Mouse (Mus musculus) lung, adult 2 months (tissue): ENCODE measurements around the gene Bcat2. TPM values are rescaled to one million over a fixed set of nuclear protein-coding genes. Genes with fewer than 3 reads are reported as not detected.
A peak's percentile ranks its signal among the peaks of the same experiment; 100 is the strongest.

Source experiments
- DNase-seq: peaks from one replicate; pipeline ENCODE4 v3.0.0; 2022
- H3K4me1 ChIP-seq: fragments of 200-500 bp; 2 replicates; pipeline ENCODE4 v1.6.1; 2011; ENCODE audit warnings: low read length; ENCODE audit not compliant: control insufficient read depth, insufficient read depth
- H3K4me3 ChIP-seq: fragments of 200-500 bp; replicated peaks from 2 replicates; pipeline ENCODE3; 2011; ENCODE audit warnings: low read depth, mild to moderate bottlenecking, control low read depth, low read length; ENCODE audit errors: extremely low read depth
- CTCF ChIP-seq: fragments of 200-500 bp; IDR thresholded peaks from 2 replicates; pipeline ENCODE4 v1.5.1; 2011; ENCODE audit warnings: mild to moderate bottlenecking, low read length, control low read depth; ENCODE audit not compliant: insufficient read depth
- POLR2A ChIP-seq: fragments of 200-500 bp; IDR thresholded peaks from 2 replicates; pipeline ENCODE4 v1.6.1; 2011; ENCODE audit warnings: low read depth, mild to moderate bottlenecking, control low read depth, low read length, borderline replicate concordance; ENCODE audit errors: extremely low read depth
- WGBS: fragments of 180-500 bp; shearing (Covaris S2); methylation state at CpG from one replicate; pipeline ENCODE4 v1.1.7; 2018; 5-methylcytosine and 5-hydroxymethylcytosine counted together
- polyA plus RNA-seq: library from polyadenylated mRNA; depleted of rRNA; stranded (reverse); fragments of >200 nt; gene quantifications from 2 replicates; pipeline ENCODE4 v1.2.3, GENCODE M21; 2012

Bcat2 gene
- polyA plus RNA-seq, 1 experiment: 44.2 TPM

- H3K4me3 ChIP-seq: no peak overlapping the region
- H3K4me1 ChIP-seq: no peaks in the 10 kb centered on the region
- DNase-seq: no peak
- TF ChIP-seq POLR2A (no peak), CTCF (no peak)
- WGBS: 89% methylated on average over 16 of the region's 16 CpGs
Observed at GRCm38 (mm10) chr7:45549641-45550436, 20.1 kb upstream of the Bcat2 start.

- 66% methylated on average over 11 of the region's 11 CpGs for WGBS
- DNase-seq: no peak
- Histone ChIP-seq H3K4me3 (no peak overlapping the region), H3K4me1 (no peaks in the 10 kb centered on the region)
- TF ChIP-seq CTCF (no peak), POLR2A (no peak)
Observed at GRCm38 (mm10) chr7:45550821-45551511, 19.0 kb upstream of the Bcat2 start.

- H3K4me1 ChIP-seq: no peaks in the 10 kb centered on the region
- no peak for TF ChIP-seq POLR2A
- TF ChIP-seq CTCF: no peak
- WGBS: 80% methylated on average over 8 of the region's 8 CpGs
- no peak overlapping the region for H3K4me3 ChIP-seq
- no peak for DNase-seq
Observed at GRCm38 (mm10) chr7:45551512-45551883, 18.5 kb upstream of the Bcat2 start.

GRCm38 (mm10) chr7:45553519-45553918 lies 16.4 kb upstream of the Bcat2 start:
- H3K4me1 ChIP-seq: no peaks in the 10 kb centered on the region
- no peak overlapping the region for H3K4me3 ChIP-seq
- DNase-seq: no peak
- 66% methylated on average over 8 of the region's 8 CpGs for WGBS
- TF ChIP-seq CTCF: no peak
- TF ChIP-seq POLR2A: no peak

GRCm38 (mm10) chr7:45553990-45554389 lies 16.0 kb upstream of the Bcat2 start:
- WGBS: 90% methylated on average over 2 of the region's 2 CpGs
- DNase-seq: no peak
- no peaks in the 10 kb centered on the region for H3K4me1 ChIP-seq
- no peak for TF ChIP-seq CTCF
- no peak for TF ChIP-seq POLR2A
- no peak overlapping the region for H3K4me3 ChIP-seq

GRCm38 (mm10) chr7:45554744-45555143 lies 15.2 kb upstream of the Bcat2 start, which contains the start of gene Hsd17b14:
TSS of gene Hsd17b14 (plus strand) at chr7:45554893.
- Histone ChIP-seq H3K4me1 (no peaks in the 10 kb centered on the region), H3K4me3 (no peak within 1 kb of the TSS)
- TF ChIP-seq POLR2A: no peak
- TF ChIP-seq CTCF: no peak
- 28% methylated on average over 8 of the region's 8 CpGs for WGBS
- no peak for DNase-seq

GRCm38 (mm10) chr7:45555787-45556186 lies 14.2 kb upstream of the Bcat2 start:
- WGBS: 24% methylated on average over 8 of the region's 8 CpGs
- Histone ChIP-seq H3K4me1 (no peaks in the 10 kb centered on the region), H3K4me3 (no peak overlapping the region)
- peak; percentile 80 for TF ChIP-seq CTCF
- no peak for TF ChIP-seq POLR2A
- DNase-seq: peak; percentile 77

- no peaks in the 10 kb centered on the region for H3K4me1 ChIP-seq
- 38% methylated on average over 6 of the region's 6 CpGs for WGBS
- no peak for DNase-seq
- H3K4me3 ChIP-seq: no peak overlapping the region
- TF ChIP-seq POLR2A (no peak), CTCF (no peak)
Observed at GRCm38 (mm10) chr7:45558907-45559306, 11.0 kb upstream of the Bcat2 start.

- 60% methylated on average over 7 of the region's 7 CpGs for WGBS
- TF ChIP-seq CTCF (no peak), POLR2A (no peak)
Observed at GRCm38 (mm10) chr7:45560241-45560640, 9.7 kb upstream of the Bcat2 start.

GRCm38 (mm10) chr7:45560843-45561623 lies 8.9 kb upstream of the Bcat2 start:
- DNase-seq: peak; percentile 79
- no peak overlapping the region for H3K4me3 ChIP-seq
- no peaks in the 10 kb centered on the region for H3K4me1 ChIP-seq
- TF ChIP-seq POLR2A (no peak), CTCF (peak; percentile 95)
- WGBS: 15% methylated on average over 17 of the region's 17 CpGs

More at GRCm38 (mm10) chr7:45560241-45560640, 9.7 kb upstream of the Bcat2 start:
- no peak overlapping the region for H3K4me3 ChIP-seq
- no peak for DNase-seq
- no peaks in the 10 kb centered on the region for H3K4me1 ChIP-seq
